Mouse (Mus musculus) MEL (cell line): ENCODE data around the gene Asap3.

ENCODE experiments used
- CTCF ChIP-seq, 3 experiments: IDR thresholded peaks in 2 of 3; conservative IDR thresholded peaks in 1 of 3; 2 replicates each; pipeline ENCODE4 v1.5.1; 2011 to 2012; ENCODE audit warnings: low read length in 3 of 3, low read depth in 2 of 3, mild to moderate bottlenecking in 2 of 3, improper control_type of control experiment in 1 of 3, inconsistent platforms in 1 of 3, mixed read lengths in 1 of 3, moderate library complexity in 1 of 3; ENCODE audit not compliant: control insufficient read depth in 1 of 3, insufficient read depth in 1 of 3, poor library complexity in 1 of 3, severe bottlenecking in 1 of 3
- EP300 ChIP-seq, 2 experiments: IDR thresholded peaks; 2 replicates each; pipeline ENCODE4 v1.6.1; 2011; ENCODE audit warnings: improper control_type of control experiment in 2 of 2, low read length in 2 of 2, low read depth in 1 of 2, mild to moderate bottlenecking in 1 of 2
- GATA1 ChIP-seq: IDR thresholded peaks from 2 replicates; pipeline ENCODE4 v1.6.1; 2011; ENCODE audit warnings: low read depth, low read length, improper control_type of control experiment
- KAT2A ChIP-seq: conservative IDR thresholded peaks from 2 replicates; pipeline ENCODE4 v1.6.1; 2012; ENCODE audit warnings: low read depth, low read length, improper control_type of control experiment, inconsistent platforms
- MAFK ChIP-seq: IDR thresholded peaks from 2 replicates; pipeline ENCODE4 v1.6.1; 2011; ENCODE audit warnings: low read depth, mild to moderate bottlenecking, low read length, improper control_type of control experiment, borderline replicate concordance
- MEF2A ChIP-seq: IDR thresholded peaks from 2 replicates; pipeline ENCODE4 v1.6.1; 2014; ENCODE audit warnings: low read depth, mild to moderate bottlenecking, inconsistent platforms, low read length, improper control_type of control experiment; ENCODE audit not compliant: poor library complexity, insufficient replicate concordance, severe bottlenecking; ENCODE audit errors: extremely low read depth
- MYC ChIP-seq: IDR thresholded peaks from 2 replicates; pipeline ENCODE4 v1.6.1; 2011; ENCODE audit warnings: low read depth, mild to moderate bottlenecking, low read length, improper control_type of control experiment, moderate library complexity
- POLR2A ChIP-seq, 2 experiments: IDR thresholded peaks; 2 replicates each; pipeline ENCODE4 v1.6.1; 2011 to 2012; ENCODE audit warnings: low read length in 2 of 2, mild to moderate bottlenecking in 2 of 2, control low read depth in 1 of 2, improper control_type of control experiment in 1 of 2, low read depth in 1 of 2, moderate library complexity in 1 of 2; ENCODE audit not compliant: control insufficient read depth in 1 of 2, insufficient read depth in 1 of 2, poor library complexity in 1 of 2
- UBTF ChIP-seq: IDR thresholded peaks from 2 replicates; pipeline ENCODE4 v1.6.1; 2012; ENCODE audit warnings: low read depth, mild to moderate bottlenecking, inconsistent platforms, low read length, improper control_type of control experiment, moderate library complexity, borderline replicate concordance; ENCODE audit not compliant: insufficient read depth
- ZNF384 ChIP-seq: IDR thresholded peaks from 2 replicates; pipeline ENCODE4 v1.6.1; 2012; ENCODE audit warnings: low read depth, mild to moderate bottlenecking, inconsistent platforms, low read length, improper control_type of control experiment

DNA sequence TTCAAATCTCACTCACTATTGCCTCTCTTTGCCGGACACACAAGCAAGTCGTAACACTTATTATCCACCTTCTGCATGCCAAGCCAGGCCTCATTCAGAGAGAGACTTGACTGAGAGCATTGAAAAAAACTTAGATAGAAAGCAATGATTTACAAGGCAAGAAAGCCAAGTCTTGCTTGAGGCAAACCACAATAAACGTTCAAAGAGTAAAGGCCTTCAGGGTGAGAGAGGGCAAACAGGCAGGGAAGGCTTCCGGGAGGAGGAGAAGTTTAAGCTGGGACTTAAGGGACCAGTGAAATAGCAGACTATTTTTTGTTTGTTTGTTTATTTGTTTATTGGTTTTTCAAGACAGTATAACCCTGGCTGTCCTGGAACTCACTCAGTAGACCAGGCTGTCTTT, 35.8 kb upstream of the Asap3 start:
- TF ChIP-seq CTCF (IDR thresholded peaks at IDR 0.05 in 2 of 3, conservative IDR thresholded peaks at IDR 0.05 in 1 of 3; ENCODE audit: control insufficient read depth in 1 of 3, insufficient read depth in 1 of 3, low read depth in 2 of 3, low read length in 3 of 3, poor library complexity in 1 of 3, severe bottlenecking in 1 of 3): no peak
- TF ChIP-seq EP300 (IDR thresholded peaks at IDR 0.05; ENCODE audit: low read depth in 1 of 2, low read length in 2 of 2): no peak
- TF ChIP-seq POLR2A (IDR thresholded peaks at IDR 0.05; ENCODE audit: control insufficient read depth in 1 of 2, insufficient read depth in 1 of 2, low read depth in 1 of 2, low read length in 2 of 2, poor library complexity in 1 of 2): no peak
- no peak for TF ChIP-seq KAT2A
- TF ChIP-seq MEF2A: no peak
- no peak for TF ChIP-seq ZNF384
- TF ChIP-seq UBTF: no peak
- no peak for TF ChIP-seq GATA1
- TF ChIP-seq MYC: no peak
- TF ChIP-seq MAFK: no peak
